Mouse (Mus musculus): ENCODE results near the gene Brwd1.

DNA sequence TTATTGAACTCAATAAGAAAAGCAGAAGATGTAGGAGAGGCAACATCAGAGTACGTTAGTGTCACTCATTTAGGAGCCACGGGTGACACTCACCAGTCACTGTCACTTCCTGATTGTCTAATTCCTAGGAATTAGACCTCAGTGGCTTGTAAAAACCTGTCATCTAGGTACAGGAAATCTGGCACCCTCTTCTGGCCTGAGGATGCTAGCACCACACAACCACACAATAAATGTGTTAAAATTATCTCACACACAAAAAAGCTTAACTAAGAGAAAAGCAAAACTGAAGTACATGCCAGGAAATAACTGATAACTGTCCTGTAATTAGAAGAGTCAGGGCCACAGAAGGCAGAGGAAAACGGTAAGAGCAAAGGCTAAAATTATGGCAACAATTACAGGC, 57.1 kb downstream of the Brwd1 start:
- no peak for TF ChIP-seq ZC3H11A (IDR thresholded peaks at IDR 0.05; ENCODE audit: borderline replicate concordance, low read depth, low read length)
- TF ChIP-seq HCFC1 (IDR thresholded peaks at IDR 0.05; ENCODE audit: borderline replicate concordance, insufficient read depth, low read length), result no peak
- no peak for TF ChIP-seq ZNF384 (IDR thresholded peaks at IDR 0.05; ENCODE audit: low read depth, low read length)
- TF ChIP-seq CHD2 (IDR thresholded peaks at IDR 0.05; ENCODE audit: low read depth, low read length), result no peak
- TF ChIP-seq MAFK (IDR thresholded peaks at IDR 0.05; ENCODE audit: insufficient read depth, low read depth, low read length), result no peak
